12 mouse cellular contexts compared by ENCODE assay signal in the genomic region with DNA sequence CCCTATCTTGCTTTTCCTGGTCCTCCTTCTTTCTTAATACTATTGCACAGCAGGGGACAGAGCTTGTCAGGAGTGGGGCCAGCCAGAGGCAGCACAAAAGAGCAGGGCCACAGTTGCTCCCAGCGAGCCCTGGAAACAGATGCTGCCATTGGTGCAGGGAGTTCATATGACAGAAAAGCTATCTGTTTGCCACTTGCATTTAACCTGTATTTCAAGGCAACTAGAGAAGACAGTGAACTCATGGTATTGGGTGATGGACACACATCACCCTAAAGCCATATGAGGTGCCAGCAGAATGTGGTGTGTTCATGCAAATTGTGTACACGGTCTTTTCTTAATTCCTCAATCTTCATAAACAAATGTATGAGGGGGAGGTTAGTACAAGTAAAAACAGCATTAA.
DNase-seq lines count a peak whose midpoint lies in the region; ATAC-seq lines count a peak whose summit lies in the region.
"Had no signal": no experiment of that assay in that cellular context is flagged by ENCODE, and none has a peak within 500 bp of the region (broad histone marks: within the 10 kb centered on the region; RNA-seq: fewer than 3 reads in every experiment).

No protein-coding gene starts in this region.

- no peak overlapping the region for H3K9ac ChIP-seq in heart, embryonic 16.5 days (ENCODE audit: low read length)
- no peak overlapping the region for H3K9ac ChIP-seq in hindbrain, embryonic 16.5 days (ENCODE audit: low read depth, low read length)

- no peak overlapping the region for H3K4me3 ChIP-seq in heart, embryonic 16.5 days (ENCODE audit: low read length)
- no peak overlapping the region for H3K4me3 ChIP-seq in forebrain, embryonic 10.5 days
- H3K4me3 ChIP-seq in hindbrain, embryonic 16.5 days (ENCODE audit: low read length) = no peak overlapping the region
- H3K4me3 ChIP-seq: myocyte had no signal

- H3K27ac ChIP-seq in heart, embryonic 16.5 days (ENCODE audit: low read length) = 0 out of 2 replicates have a peak overlapping the region, but pooled peaks have one; percentile 34
- H3K27ac ChIP-seq in forebrain, embryonic 10.5 days = peak overlapping the region; percentile 74
- peak overlapping the region; percentile 77 for H3K27ac ChIP-seq in hindbrain, embryonic 16.5 days (ENCODE audit: low read depth, low read length)
- H3K27ac ChIP-seq: kidney, postnatal 0 days had no signal

- intact Hi-C loops in heart, postnatal 14 days (cut with DNase I) = no loop called here

- H3K36me3 ChIP-seq in heart, embryonic 16.5 days (ENCODE audit: control insufficient read depth, insufficient read depth) = no peaks in the 10 kb centered on the region
- no peaks in the 10 kb centered on the region for H3K36me3 ChIP-seq in forebrain, embryonic 10.5 days (replicated peaks)
- no peaks in the 10 kb centered on the region for H3K36me3 ChIP-seq in hindbrain, embryonic 16.5 days (ENCODE audit: control insufficient read depth, insufficient read depth, low read length)

- DNase-seq in heart, postnatal 14 days = no peak
- no peak for DNase-seq in forebrain, embryonic 10.5 days (ENCODE audit: extremely low spot score, low spot score)
- DNase-seq in neural tube, embryonic 10.5 days (ENCODE audit: extremely low spot score, low spot score) = peak; percentile 46
- no peak for DNase-seq in c-Kit-positive CD71-positive TER-119-positive erythroid progenitor cells, embryonic 14.5 days (ENCODE audit: low spot score)
- no peak for DNase-seq in right cerebral cortex, postnatal 14 days
- no peak for DNase-seq in testis, postnatal 14 days (ENCODE audit: low spot score)
- DNase-seq: thymus, adult 18-20 months had no signal

- no peak for ATAC-seq in heart, embryonic 16.5 days (replicated peaks; ENCODE audit: extremely low read depth, insufficient read depth, low FRiP score)
- ATAC-seq in hindbrain, embryonic 16.5 days = peak; percentile 31
- ATAC-seq: CD4-positive, CD25-positive, alpha-beta regulatory T cell, adult 4 months had no signal

- H3K27me3 ChIP-seq in heart, embryonic 16.5 days (ENCODE audit: control insufficient read depth, insufficient read depth, low read length) = no peaks in the 10 kb centered on the region
- H3K27me3 ChIP-seq in forebrain, embryonic 10.5 days (ENCODE audit: poor library complexity, severe bottlenecking) = no peaks in the 10 kb centered on the region
- no peaks in the 10 kb centered on the region for H3K27me3 ChIP-seq in hindbrain, embryonic 16.5 days (replicated peaks; ENCODE audit: control insufficient read depth, insufficient read depth, low read length)

- peaks cover 25% of the 10 kb centered on the region for H3K4me1 ChIP-seq in heart, embryonic 16.5 days (ENCODE audit: control insufficient read depth, insufficient read depth, low read length)
- H3K4me1 ChIP-seq in forebrain, embryonic 10.5 days = peaks cover 33% of the 10 kb centered on the region
- peaks cover 31% of the 10 kb centered on the region for H3K4me1 ChIP-seq in hindbrain, embryonic 16.5 days (ENCODE audit: control insufficient read depth, insufficient read depth, low read depth, low read length)

- H3K4me2 ChIP-seq in heart, embryonic 16.5 days (ENCODE audit: low read depth, low read length) = no peak overlapping the region
- no peak overlapping the region for H3K4me2 ChIP-seq in hindbrain, embryonic 16.5 days (ENCODE audit: low read length)

- H3K9me3 ChIP-seq in heart, embryonic 16.5 days (replicated peaks; ENCODE audit: control insufficient read depth, low read length) = no peaks in the 10 kb centered on the region
- no peaks in the 10 kb centered on the region for H3K9me3 ChIP-seq in forebrain, embryonic 10.5 days
- H3K9me3 ChIP-seq in hindbrain, embryonic 16.5 days (ENCODE audit: control insufficient read depth, low read length) = no peaks in the 10 kb centered on the region

- WGBS in heart, embryonic 16.5 days = 49% methylated on average over 2 of the region's 2 CpGs
- 39% methylated on average over 2 of the region's 2 CpGs for WGBS in forebrain, embryonic 10.5 days
- WGBS in hindbrain, embryonic 16.5 days = 13% methylated on average over 2 of the region's 2 CpGs
